Mouse (Mus musculus): ENCODE measurements around the gene Map3k13. TPM values are rescaled to one million over a fixed set of nuclear protein-coding genes. Genes with fewer than 3 reads are reported as not detected.
"Not testable (repeated sequence)": the region's sequence is repeated elsewhere in the genome, so short reads cannot be mapped to it uniquely, and the experiment has no call there.

Gene Map3k13
- total RNA-seq, 2 experiments from 2014 or later = not detected

GRCm38 (mm10) chr16:21804258-21804657 is 10.1 kb downstream of the Map3k13 start:
- ATAC-seq (replicated peaks; ENCODE audit: low FRiP score, poor library complexity, severe bottlenecking) = no peak

GRCm38 (mm10) chr16:21806892-21807291 is 12.7 kb downstream of the Map3k13 start:
- no peak for ATAC-seq (replicated peaks; ENCODE audit: low FRiP score, poor library complexity, severe bottlenecking)

- not testable (repeated sequence) for ATAC-seq (replicated peaks; ENCODE audit: low FRiP score, poor library complexity, severe bottlenecking)
Measured at GRCm38 (mm10) chr16:21807786-21808185, 13.6 kb downstream of the Map3k13 start.

GRCm38 (mm10) chr16:21813164-21813834 is 19.2 kb downstream of the Map3k13 start:
- no peak for ATAC-seq (replicated peaks; ENCODE audit: low FRiP score, poor library complexity, severe bottlenecking)

GRCm38 (mm10) chr16:21814861-21815668 is 20.9 kb downstream of the Map3k13 start:
- peak; percentile 68 for ATAC-seq (replicated peaks; ENCODE audit: low FRiP score, poor library complexity, severe bottlenecking)

- ATAC-seq (replicated peaks; ENCODE audit: low FRiP score, poor library complexity, severe bottlenecking) = no peak
Measured at GRCm38 (mm10) chr16:21815669-21816010, 21.5 kb downstream of the Map3k13 start.

- ATAC-seq (replicated peaks; ENCODE audit: low FRiP score, poor library complexity, severe bottlenecking) = peak; percentile 74
Measured at GRCm38 (mm10) chr16:21818132-21818531, 24.0 kb downstream of the Map3k13 start.

- ATAC-seq (replicated peaks; ENCODE audit: low FRiP score, poor library complexity, severe bottlenecking) = no peak
Measured at GRCm38 (mm10) chr16:21818629-21819028, 24.5 kb downstream of the Map3k13 start.

GRCm38 (mm10) chr16:21825612-21826031 is 31.5 kb downstream of the Map3k13 start:
- ATAC-seq (replicated peaks; ENCODE audit: low FRiP score, poor library complexity, severe bottlenecking) = no peak

- no peak for ATAC-seq (replicated peaks; ENCODE audit: low FRiP score, poor library complexity, severe bottlenecking)
Measured at GRCm38 (mm10) chr16:21827153-21827552, 33.0 kb downstream of the Map3k13 start.

- no peak for ATAC-seq (replicated peaks; ENCODE audit: low FRiP score, poor library complexity, severe bottlenecking)
Measured at GRCm38 (mm10) chr16:21827581-21827980, 33.4 kb downstream of the Map3k13 start.

- no peak for ATAC-seq (replicated peaks; ENCODE audit: low FRiP score, poor library complexity, severe bottlenecking)
Measured at GRCm38 (mm10) chr16:21829711-21830110, 35.6 kb downstream of the Map3k13 start.

GRCm38 (mm10) chr16:21830784-21831183 is 36.6 kb downstream of the Map3k13 start:
- ATAC-seq (replicated peaks; ENCODE audit: low FRiP score, poor library complexity, severe bottlenecking) = no peak

- ATAC-seq (replicated peaks; ENCODE audit: low FRiP score, poor library complexity, severe bottlenecking) = no peak
Measured at GRCm38 (mm10) chr16:21831764-21832163, 37.6 kb downstream of the Map3k13 start.

- ATAC-seq (replicated peaks; ENCODE audit: low FRiP score, poor library complexity, severe bottlenecking) = no peak
Measured at GRCm38 (mm10) chr16:21833469-21833868, 39.3 kb downstream of the Map3k13 start.

- no peak for ATAC-seq (replicated peaks; ENCODE audit: low FRiP score, poor library complexity, severe bottlenecking)
Measured at GRCm38 (mm10) chr16:21833970-21834369, 39.8 kb downstream of the Map3k13 start.

- no peak for ATAC-seq (replicated peaks; ENCODE audit: low FRiP score, poor library complexity, severe bottlenecking)
Measured at GRCm38 (mm10) chr16:21834866-21835583, 40.9 kb downstream of the Map3k13 start.

- ATAC-seq (replicated peaks; ENCODE audit: low FRiP score, poor library complexity, severe bottlenecking) = no peak
Measured at GRCm38 (mm10) chr16:21835584-21835931, 41.4 kb downstream of the Map3k13 start.

GRCm38 (mm10) chr16:21836311-21837072 is 42.3 kb downstream of the Map3k13 start:
- no peak for ATAC-seq (replicated peaks; ENCODE audit: low FRiP score, poor library complexity, severe bottlenecking)

- ATAC-seq (replicated peaks; ENCODE audit: low FRiP score, poor library complexity, severe bottlenecking) = no peak
Measured at GRCm38 (mm10) chr16:21837694-21838093, 43.5 kb downstream of the Map3k13 start.
